Mouse (Mus musculus) kidney, adult 9 months (tissue): ENCODE data around the gene Clrn3.

ENCODE experiments used
- DNase-seq: peaks from one replicate; pipeline ENCODE4 v3.0.0; 2022

Gene Clrn3

DNA sequence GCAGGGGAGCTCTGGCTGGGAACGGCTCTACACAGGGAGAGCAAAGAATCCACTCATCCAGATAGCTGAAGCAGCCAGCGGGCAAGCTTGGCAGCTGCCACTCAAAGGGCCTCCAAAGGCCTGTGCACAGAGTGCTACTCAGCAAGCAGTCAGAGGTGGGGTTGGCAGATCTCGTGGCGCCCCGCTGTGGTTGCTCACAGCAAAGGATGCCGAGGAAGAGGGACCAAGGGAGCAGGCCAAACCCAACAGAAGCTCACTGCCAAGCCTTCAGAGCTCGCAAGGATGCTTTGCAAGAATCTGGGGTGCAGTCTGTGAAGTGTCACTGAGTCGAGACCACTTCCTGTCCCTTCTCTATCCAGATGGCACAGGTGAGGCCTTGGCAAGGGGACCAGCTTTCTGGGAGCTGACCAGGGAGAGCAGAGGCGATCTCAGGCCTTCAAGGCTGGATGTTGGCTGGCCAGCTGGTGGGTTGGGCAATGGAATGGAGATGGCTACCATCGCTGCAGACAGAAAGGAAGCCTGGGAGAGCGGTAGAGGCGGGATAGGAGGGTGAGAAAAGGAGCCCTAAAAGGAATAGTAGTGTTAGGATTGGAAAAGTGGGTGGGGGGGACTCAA lies 42.6 kb downstream of the Clrn3 start:
- DNase-seq, result no peak

DNA sequence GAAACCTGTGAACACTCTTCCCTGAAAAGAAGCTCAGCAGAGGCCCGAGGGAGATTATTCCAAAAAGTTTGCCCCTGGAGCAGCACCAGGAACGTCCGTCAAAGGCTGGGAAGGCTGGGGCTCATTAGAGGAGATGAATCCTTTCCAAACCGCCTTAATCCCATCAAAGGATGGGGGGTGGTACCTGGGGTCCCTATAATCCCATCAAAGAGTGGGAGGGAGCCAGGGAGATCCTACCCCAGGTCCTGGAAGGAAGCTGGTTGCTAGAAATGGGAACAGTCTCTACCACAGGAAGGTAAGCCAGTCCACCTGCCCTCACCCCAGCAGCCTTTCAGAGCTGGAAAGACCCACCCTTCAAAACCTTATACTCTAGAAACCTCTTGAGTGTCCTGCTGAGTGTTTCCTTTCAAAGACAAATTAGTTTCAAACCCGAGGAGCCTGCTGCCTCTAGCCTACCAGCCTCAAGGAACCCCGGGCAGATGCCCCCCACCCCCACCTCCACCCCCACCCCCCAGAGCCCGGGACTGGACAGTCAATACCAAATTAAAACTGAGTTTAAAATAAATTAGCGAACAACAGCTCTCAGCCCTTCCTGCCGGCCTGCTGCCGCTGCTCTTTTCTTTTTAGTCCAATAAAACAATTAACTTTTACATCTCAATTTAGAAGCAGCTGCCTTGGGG lies 43.2 kb downstream of the Clrn3 start:
- no peak for DNase-seq

DNA sequence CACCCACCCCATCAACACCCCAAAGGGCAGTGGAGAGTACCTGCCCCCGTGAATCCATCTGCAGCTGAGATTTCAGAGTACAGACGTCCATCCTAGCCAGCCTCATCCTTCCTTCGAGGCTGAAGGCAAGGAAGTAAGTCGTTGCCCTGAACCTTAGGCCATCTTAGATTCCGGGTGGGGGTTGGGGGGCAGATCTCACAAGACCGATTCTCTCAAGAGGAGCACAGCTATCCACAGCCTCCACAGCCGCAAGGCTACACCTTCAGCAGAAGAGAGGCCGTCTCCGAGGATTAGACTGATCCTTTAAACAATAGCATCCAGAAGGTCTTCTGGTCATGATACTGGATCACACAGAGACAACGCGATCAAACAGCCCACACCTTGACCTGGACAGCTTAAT lies 44.1 kb downstream of the Clrn3 start:
- no peak for DNase-seq

DNA sequence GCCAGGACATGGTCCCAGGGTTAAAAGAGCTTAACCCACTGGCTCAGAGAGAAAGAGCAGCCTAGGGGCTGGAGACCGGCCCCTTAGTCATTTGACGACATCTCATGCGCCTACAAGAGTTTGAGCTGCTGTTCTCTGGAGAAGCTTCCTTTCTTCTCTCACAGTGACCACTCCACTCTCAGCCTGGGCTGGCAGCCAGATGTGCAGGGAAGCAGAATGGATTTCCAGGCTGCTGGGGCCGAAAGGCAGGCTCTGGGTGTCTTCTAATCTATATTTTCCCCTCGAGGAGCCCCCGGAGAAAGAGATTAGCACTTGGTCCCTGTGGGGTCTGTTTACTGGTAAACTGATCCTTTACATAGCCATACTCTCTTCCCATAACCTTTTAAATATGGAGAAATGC lies 44.7 kb downstream of the Clrn3 start:
- no peak for DNase-seq

DNA sequence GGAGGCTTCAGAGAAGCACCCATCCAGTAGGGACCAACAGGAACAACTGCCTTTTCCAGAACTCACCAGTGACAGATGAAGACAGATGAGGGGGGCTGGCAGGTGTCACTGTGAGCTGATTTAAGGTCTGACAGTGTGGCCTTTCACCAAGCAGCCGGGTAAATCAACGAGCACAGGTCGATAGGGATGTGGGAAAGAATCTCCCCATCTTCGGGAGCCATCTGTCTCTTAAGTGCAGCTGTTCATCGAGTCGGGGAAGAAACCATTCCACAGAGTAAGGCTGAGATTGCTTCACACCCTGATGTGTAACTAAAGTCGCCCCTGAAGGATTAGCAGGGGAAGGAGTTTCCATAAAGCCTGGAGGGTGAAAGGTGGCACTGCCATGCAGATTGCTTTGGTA lies 47.3 kb downstream of the Clrn3 start:
- no peak for DNase-seq

DNA sequence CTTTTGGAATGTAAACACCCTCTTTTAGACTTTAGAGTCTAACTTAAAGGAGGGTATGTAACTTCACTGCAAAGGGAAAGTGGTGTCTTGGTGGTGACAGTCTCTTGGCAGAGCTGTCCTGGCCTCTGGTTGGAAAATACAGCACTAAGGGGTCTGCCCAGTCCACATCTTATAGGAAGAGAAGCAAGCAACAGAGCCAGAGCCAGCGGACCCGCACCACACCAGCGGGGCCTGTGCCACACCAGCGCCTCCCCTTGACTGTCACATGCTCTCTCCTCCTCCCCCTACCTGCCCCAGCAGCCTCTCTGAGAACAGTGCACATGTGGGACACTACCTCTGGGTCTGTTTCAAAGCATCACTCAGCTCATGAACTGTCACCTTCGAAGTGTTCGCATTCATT lies 48.5 kb downstream of the Clrn3 start:
- DNase-seq, result no peak

DNA sequence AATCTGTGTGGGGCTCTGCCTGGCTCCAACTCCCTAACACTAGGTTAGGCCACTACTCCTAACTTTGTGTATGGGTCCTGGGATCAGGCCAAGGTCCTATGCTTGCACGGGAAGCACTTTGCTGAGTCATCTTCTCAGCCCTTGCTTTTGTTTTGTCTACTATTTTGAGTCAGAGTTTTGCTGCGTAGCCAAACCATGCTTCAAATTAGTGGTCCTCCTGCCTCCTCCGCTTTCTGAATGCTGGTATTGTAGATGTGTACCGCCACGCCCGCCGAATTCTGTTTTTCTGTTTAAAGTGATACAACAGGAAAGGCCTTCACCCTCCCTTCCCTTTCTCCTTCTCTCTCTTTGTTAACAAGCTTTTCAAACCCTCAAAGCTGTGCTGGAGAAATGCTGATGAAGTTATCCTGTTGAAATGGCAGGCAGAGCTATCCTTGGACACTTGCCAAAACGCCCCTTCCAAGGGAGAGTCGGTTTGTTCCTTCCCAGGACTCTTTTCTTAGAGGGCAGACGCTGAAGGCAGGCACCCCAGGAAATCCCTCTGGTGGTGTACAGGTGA lies 49.1 kb downstream of the Clrn3 start:
- DNase-seq, result no peak

DNA sequence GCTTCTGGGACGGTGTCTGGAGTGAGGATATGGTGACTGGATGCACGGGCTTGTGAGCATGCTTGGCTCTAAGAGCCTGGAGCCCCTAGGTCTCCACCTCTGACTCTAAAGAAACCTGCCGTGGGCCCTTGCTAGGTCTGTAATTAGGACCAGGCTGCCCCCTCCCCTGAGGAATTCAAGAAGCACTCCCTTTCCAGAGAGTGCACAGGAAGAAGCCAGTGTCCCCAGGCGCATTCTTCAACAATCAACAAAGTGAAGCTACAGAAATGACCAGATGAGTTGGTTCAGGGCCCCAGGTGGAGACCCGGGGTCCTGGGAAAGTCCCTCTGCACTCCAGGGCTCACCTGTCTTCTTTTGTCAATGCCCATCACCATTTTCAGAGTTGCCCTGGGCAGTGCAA lies 51.2 kb downstream of the Clrn3 start:
- no peak for DNase-seq

DNA sequence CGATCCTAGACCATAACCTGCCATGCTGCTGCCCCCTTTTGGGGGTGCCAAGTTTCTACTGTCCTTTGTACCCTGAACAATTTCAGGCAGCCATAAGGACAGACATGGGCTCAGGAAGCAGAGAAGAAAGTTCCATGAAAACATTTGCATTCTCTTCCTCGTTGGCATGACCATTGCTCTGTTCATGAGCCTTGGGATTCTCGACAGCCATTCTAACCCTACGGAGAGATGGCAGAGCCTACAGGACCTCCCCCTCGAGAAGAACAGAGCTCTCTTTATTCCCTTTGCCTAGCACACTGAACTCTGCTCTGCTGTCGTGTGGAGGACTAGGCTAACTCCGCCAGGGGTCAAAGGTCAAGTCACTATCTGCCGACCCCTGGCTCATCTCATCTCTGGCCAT lies 52.5 kb downstream of the Clrn3 start:
- DNase-seq, result no peak

DNA sequence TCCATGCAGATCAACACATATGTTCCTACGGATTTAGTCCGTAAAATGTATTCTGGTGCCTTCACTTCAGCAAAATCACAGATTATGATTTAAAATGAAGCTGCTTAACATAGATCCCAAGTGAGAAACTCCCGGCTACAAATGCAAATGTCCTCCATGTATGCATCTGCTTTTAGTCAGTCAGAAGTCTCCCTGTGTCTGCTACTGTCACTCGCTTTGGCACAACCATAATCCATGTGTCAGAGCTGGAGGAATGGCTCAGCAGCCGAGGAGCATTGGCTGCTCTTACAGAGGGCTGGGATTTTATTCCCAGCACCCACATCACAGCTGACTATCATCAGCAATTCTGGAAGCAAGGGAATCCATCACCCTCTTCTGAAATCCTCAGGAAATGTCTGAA lies 58.1 kb downstream of the Clrn3 start:
- DNase-seq, result no peak

DNA sequence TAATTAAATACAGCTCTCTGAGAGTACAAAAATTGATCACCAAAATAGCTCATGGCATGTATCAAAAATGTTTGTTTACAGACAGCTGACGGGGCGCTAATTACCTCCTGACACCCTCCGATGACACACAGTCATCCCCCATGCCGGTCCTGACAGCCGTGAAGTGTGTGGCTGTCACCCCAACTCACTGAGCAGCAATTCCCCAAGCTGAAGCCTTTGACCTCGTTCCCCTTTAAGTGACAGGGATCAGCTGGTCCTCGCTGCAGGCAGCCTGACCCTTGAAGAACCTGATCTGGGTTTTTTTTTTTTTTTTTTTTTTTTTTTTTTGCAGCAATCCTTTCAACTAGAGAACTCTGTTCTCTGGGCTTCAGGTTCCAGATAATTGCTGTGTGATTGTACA lies 59.8 kb downstream of the Clrn3 start:
- no peak for DNase-seq

DNA sequence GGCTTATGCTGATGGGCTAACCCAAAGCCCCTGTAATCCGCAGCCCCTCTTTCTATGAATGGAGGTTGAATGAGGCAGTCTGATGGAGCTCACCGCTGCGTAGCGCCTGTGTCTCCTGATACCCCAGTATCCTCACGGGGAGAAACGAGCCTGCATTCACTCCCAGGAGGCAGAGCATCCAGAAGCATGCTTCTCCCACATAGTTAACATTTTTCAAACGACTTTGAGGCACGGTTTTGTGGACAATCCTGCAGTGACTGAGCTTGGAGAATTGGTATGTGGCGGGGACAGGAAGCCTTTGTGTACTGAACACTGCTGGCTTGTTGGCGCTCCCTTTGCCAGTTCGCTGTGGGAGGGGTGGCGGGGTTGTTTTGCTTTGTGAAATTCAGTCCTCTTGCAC lies 63.2 kb downstream of the Clrn3 start:
- DNase-seq, result no peak

DNA sequence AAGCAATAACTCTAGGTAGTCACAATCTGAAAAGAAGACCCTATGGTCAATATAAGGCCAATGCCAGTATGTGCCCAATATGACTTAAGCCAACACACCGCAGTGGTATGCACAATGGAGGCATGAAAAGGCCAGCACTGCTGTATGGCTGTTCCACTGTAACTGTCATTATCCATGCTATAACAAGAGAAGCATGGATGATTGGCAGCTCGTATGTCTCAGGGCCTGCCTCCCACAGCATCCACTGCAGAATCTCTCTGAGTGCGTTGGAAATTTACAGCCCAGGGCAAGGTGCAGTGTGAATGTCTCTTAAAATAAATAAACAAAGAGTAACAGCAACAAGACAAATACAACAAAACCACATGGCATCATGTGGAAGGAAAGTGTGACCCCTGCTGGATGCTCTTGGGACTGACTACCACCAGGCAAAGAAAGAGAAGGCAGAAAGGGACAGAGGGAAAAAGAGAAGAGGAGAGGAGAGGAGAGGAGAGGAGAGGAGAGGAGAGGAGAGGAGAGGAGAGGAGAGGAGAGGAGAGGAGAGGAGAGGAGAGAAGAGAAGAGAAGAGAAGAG lies 63.7 kb downstream of the Clrn3 start:
- peak; percentile 45 for DNase-seq
